Mouse (Mus musculus) C2C12 (cell line): ENCODE measurements around the gene Clca2. TPM values are rescaled to one million over a fixed set of nuclear protein-coding genes. Genes with fewer than 3 reads are reported as not detected.

Experiments used
- H3K27me3 ChIP-seq: one replicate; pipeline ENCODE4 v1.6.1; 2011; ENCODE audit not compliant: control insufficient read depth, insufficient read depth, insufficient read length
- H3K36me3 ChIP-seq: one replicate; pipeline ENCODE4 v1.6.1; 2011; ENCODE audit not compliant: control insufficient read depth, insufficient read depth
- H3K4me3 ChIP-seq: one replicate; pipeline ENCODE4 v1.5.1; 2011; ENCODE audit warnings: mild to moderate bottlenecking, control low read depth; ENCODE audit not compliant: poor library complexity, insufficient read depth, severe bottlenecking
- H3K79me2 ChIP-seq: one replicate; pipeline ENCODE4 v1.6.1; 2011; ENCODE audit not compliant: control insufficient read depth, insufficient read depth
- H3K79me3 ChIP-seq: one replicate; pipeline ENCODE4 v1.6.1; 2011; ENCODE audit warnings: low read depth, control low read depth
- H3ac ChIP-seq: one replicate; pipeline ENCODE3; 2011; ENCODE audit warnings: low read depth; ENCODE audit not compliant: control insufficient read depth, insufficient read length
- CEBPB ChIP-seq: IDR thresholded peaks from one replicate; pipeline ENCODE4 v1.6.1; 2011; ENCODE audit warnings: low read depth, mild to moderate bottlenecking, control low read depth, moderate library complexity
- CTCF ChIP-seq: IDR thresholded peaks from one replicate; pipeline ENCODE4 v1.5.1; 2011; ENCODE audit not compliant: control insufficient read depth, insufficient read depth, insufficient read length
- FOSL1 ChIP-seq: IDR thresholded peaks from one replicate; pipeline ENCODE4 v1.8.0; 2011; ENCODE audit warnings: mild to moderate bottlenecking, low read length; ENCODE audit not compliant: poor library complexity, insufficient read depth, severe bottlenecking
- MAX ChIP-seq: IDR thresholded peaks from one replicate; pipeline ENCODE4 v1.6.1; 2011; ENCODE audit warnings: mild to moderate bottlenecking, control low read depth
- MYOD1 ChIP-seq: IDR thresholded peaks from one replicate; pipeline ENCODE4 v1.6.1; 2011; ENCODE audit warnings: low read depth; ENCODE audit not compliant: control insufficient read depth, insufficient read length
- MYOG ChIP-seq: IDR thresholded peaks from one replicate; pipeline ENCODE4 v1.6.1; 2011; ENCODE audit not compliant: control insufficient read depth, insufficient read length; ENCODE audit errors: extremely low read depth
- USF1 ChIP-seq: IDR thresholded peaks from one replicate; pipeline ENCODE4 v1.6.1; 2011; ENCODE audit warnings: low read depth, mild to moderate bottlenecking, control low read depth, moderate library complexity
- polyA plus RNA-seq: library from polyadenylated mRNA; unstranded; fragments of >200 nt; fragmentation: generic; extraction: Trizol; gene quantifications from one replicate; pipeline ENCODE4 v1.2.1, GENCODE M21; 2012; ENCODE audit warnings: missing spikeins

Gene Clca2
- polyA plus RNA-seq, 1 experiment: 0.27 TPM

- H3K79me2 ChIP-seq: no peaks in the 10 kb centered on the region
- TF ChIP-seq MAX: no peak
- no peak for TF ChIP-seq FOSL1
- TF ChIP-seq CTCF: no peak
- TF ChIP-seq MYOG: no peak
- no peak for TF ChIP-seq USF1
- no peak for TF ChIP-seq CEBPB
- TF ChIP-seq MYOD1: no peak
- no peak overlapping the region for H3ac ChIP-seq
- no peaks in the 10 kb centered on the region for H3K79me3 ChIP-seq
- H3K27me3 ChIP-seq: no peaks in the 10 kb centered on the region
- no peak overlapping the region for H3K4me3 ChIP-seq
- no peaks in the 10 kb centered on the region for H3K36me3 ChIP-seq
These were observed 71.2 kb downstream of the Clca2 start for GRCm38 (mm10) chr3:145028036-145028435.

DNA sequence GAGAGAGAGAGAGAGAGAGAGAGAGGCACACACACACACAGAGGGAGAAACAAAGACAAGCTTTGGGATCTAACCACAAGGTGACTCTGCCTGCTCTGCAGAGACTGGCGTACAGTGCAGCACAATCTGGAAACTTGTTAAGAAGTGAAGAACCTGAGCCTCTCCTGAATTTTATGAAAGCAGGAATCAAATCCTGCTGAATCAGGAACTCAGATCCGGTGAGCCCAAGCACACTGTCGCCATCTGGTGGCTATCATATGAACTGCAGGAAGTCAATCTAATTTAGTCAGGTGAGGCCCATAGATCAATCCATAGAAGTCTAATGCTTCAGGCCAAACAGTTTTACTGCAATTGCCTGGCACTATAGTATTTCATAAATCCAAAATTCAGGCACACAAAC lies 72.5 kb downstream of the Clca2 start:
- no peak for TF ChIP-seq FOSL1
- no peak for TF ChIP-seq CEBPB
- TF ChIP-seq CTCF: peak; percentile 49
- Histone ChIP-seq H3K79me2 (no peaks in the 10 kb centered on the region), H3K27me3 (no peaks in the 10 kb centered on the region), H3K36me3 (no peaks in the 10 kb centered on the region), H3ac (no peak overlapping the region), H3K4me3 (no peak overlapping the region), H3K79me3 (no peaks in the 10 kb centered on the region)

Other genes starting within 250 kb of the Clca2 start
- not detected for gene Clca4b, start 166.9 kb downstream of the Clca2 start, polyA plus RNA-seq
- gene Clca4a, start 124.4 kb downstream of the Clca2 start, polyA plus RNA-seq: 0.01 TPM
- gene Clca1, start 66.7 kb downstream of the Clca2 start, polyA plus RNA-seq: not detected
- gene Odf2l, start 19.1 kb upstream of the Clca2 start, polyA plus RNA-seq: 3.3 TPM
- gene Col24a1, start 193.0 kb upstream of the Clca2 start, polyA plus RNA-seq: 0.01 TPM